Mouse (Mus musculus): ENCODE measurements around the gene Efnb2. TPM values are rescaled to one million over a fixed set of nuclear protein-coding genes. Genes with fewer than 3 reads are reported as not detected.
A peak's percentile ranks its signal among the peaks of the same experiment; 100 is the strongest.

The Efnb2 gene
- polyA plus RNA-seq, 1 experiment from 2014 or later, result 27.1 TPM

DNA sequence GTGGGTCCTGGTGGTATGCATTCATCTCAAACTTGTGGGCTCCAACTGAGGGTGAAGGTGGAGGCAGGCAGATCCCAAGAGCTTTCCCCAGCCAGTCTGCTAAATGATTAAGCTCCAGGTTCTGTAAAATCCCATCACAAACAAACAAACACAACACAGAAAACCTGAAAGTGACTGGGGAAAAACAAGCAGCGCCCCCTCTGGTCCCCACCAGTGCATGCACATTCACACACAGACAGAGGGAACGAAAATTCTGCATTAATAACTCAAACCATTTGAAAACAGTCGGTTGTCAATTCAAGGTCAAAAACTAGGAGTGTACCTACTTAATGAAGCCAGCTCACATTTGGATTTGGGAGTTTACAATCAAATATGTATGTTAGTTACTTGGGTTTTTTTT lies 17.2 kb upstream of the Efnb2 start:
- ATAC-seq (ENCODE audit: insufficient number of reproducible peaks, low FRiP score, low TSS enrichment, low read depth), result no peak
- Histone ChIP-seq H3K4me2 (replicated peaks) (no peak overlapping the region), H3K36me3 (peaks cover 57% of the 10 kb centered on the region), H3K4me1 (no peaks in the 10 kb centered on the region), H3K4me3 (replicated peaks) (no peak overlapping the region), H3K27me3 (no peaks in the 10 kb centered on the region), H3K9me3 (replicated peaks) (no peaks in the 10 kb centered on the region), H3K9ac (no peak overlapping the region), H3K27ac (replicated peaks) (no peak overlapping the region)
- WGBS, result 87% methylated on average over 3 of the region's 3 CpGs

DNA sequence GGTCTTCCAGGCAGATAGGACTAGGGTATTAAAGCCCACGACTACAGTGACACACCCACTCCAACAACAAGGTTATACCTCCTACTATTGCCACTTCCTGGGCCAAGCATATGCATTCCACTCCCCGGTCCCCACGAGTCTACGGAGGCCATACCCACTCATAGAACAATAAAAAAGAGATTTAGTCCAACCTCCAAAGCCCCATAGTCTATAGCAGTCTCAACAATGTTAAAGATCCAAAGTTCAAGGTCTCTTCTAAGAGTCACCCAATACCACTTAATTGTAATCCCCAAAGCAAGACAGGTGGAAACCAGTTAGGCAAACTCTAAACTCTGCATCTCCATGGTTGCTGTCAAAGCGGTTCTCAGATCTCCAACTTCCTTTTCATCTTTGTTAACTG lies 13.8 kb upstream of the Efnb2 start:
- Histone ChIP-seq H3K4me2 (replicated peaks) (no peak overlapping the region), H3K4me3 (replicated peaks) (no peak overlapping the region), H3K27me3 (no peaks in the 10 kb centered on the region), H3K4me1 (no peaks in the 10 kb centered on the region), H3K27ac (replicated peaks) (no peak overlapping the region), H3K9me3 (replicated peaks) (no peaks in the 10 kb centered on the region), H3K9ac (no peak overlapping the region), H3K36me3 (peaks cover 44% of the 10 kb centered on the region)
- ATAC-seq (ENCODE audit: insufficient number of reproducible peaks, low FRiP score, low TSS enrichment, low read depth), result no peak
- whole genome bisulfite sequencing, result 80% methylated on average over 5 of the region's 5 CpGs

DNA sequence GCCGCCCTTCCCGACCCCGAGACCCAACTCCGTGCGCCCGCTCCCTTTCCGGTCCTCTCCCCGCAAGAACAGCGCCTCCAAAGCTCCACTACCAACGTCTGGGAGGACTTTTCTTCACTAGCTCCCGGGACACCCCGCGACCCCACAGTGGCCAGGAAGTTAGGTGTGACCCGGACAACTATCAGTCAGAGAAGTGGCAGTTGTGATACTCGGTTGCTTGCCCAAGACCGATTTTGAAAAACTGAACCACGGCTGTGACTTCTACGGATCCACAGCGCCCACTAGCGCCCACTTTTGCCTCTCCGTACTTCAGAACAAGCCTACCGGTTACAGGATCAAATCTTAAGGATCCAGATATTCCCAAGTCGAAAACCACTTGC lies 707 bp upstream of the Efnb2 start:
- H3K9me3 ChIP-seq (replicated peaks), result no peaks in the 10 kb centered on the region
- peak overlapping the region; percentile 84 for H3K4me2 ChIP-seq (replicated peaks)
- peak overlapping the region; percentile 89 for H3K4me3 ChIP-seq (replicated peaks)
- peak overlapping the region; percentile 63 for H3K9ac ChIP-seq
- under 1% methylated on average over 23 of the region's 23 CpGs for WGBS
- peak; percentile 22 for ATAC-seq (ENCODE audit: insufficient number of reproducible peaks, low FRiP score, low TSS enrichment, low read depth)
- H3K4me1 ChIP-seq, result peaks cover 13% of the 10 kb centered on the region; the same call in 1 of the 2 replicates
- H3K27me3 ChIP-seq, result no peaks in the 10 kb centered on the region
- peak overlapping the region; percentile 83 for H3K27ac ChIP-seq (replicated peaks)
- H3K36me3 ChIP-seq, result no peaks in the 10 kb centered on the region

DNA sequence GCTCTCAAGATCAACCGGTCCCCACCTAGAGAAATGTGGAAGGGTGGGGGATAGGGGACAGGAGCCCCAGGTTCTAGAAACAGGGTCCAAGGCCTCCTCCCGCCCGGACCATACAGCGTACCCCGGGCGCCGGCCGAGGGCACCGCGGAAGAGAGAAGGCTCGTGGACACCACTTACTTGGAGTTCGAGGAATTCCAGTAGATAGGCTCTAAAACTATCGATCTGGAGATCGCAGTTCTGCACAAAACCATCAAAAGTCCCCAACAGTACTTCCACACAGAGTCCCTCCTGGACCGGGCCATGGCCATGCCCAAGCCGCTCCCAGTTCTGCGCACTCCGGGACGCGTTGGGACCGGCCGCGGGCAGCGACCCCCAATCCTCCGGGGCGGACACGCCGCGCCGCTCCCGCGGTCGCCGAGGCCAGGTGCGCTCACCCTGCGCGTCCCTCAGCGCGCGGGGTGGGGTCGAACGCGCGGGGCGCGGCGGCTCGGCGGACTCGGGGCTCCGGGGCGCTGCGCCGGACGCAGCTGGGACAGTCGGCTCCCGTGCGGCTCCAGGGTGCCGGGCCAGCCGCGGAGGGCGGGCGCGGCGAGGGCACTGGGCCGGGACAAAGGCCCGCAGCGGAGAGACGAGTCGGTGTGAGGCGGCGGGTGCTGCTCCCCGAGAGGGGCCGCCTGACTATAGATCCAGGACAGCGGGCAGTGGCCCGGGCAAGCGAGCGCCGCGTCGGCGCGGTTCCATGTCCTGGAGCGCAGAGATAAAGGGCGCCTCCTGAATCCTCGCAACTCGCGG lies 539 bp downstream of the Efnb2 start:
- Histone ChIP-seq H3K4me1 (peaks cover 26% of the 10 kb centered on the region), H3K9ac (peak overlapping the region; percentile 75), H3K4me3 (replicated peaks) (peak overlapping the region; percentile 89), H3K27ac (replicated peaks) (peak overlapping the region; percentile 89), H3K36me3 (no peaks in the 10 kb centered on the region), H3K4me2 (replicated peaks) (peak overlapping the region; percentile 84), H3K27me3 (no peaks in the 10 kb centered on the region), H3K9me3 (replicated peaks) (no peaks in the 10 kb centered on the region)
- WGBS, result under 1% methylated on average over 88 of the region's 88 CpGs
- peak; percentile 24 for ATAC-seq (ENCODE audit: insufficient number of reproducible peaks, low FRiP score, low TSS enrichment, low read depth)

DNA sequence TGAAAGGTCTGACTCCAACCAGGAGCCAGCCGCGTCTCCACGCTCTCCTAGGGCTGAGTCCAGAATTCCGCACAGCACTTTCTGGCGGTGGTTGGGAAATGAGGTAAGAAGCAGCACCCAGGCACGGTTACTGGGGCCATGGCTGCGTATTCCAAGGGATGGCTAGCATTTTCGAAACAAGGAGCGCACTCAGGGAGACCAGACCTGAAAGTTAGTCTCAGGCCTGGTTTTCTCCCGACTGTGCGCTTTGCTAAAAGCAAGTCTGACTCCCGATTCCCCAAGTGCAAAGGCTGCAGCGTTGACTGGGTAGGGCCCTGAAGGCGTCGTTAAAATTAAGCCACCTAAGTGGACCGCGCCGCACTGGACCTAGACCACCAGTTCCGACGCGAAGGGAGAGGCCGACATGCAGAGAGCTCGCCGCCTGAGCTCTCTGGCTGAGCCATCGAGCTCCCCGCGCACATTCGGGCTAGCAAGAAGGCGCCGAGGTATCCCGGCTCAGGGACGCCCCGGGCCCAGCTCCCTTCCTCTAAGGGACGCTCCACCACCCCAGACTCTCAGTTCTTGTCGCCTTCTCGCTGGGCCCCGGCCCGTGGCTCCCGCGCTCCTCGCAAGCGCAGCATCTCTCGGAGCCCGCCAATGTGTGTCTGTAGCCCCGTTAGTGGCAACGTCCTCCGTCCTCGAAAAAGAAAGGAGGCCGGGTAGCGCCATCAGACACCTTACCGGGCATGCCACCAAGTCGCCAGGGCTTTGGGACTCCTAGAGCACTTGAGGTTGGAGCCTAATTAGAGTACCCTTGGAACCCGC lies 1.3 kb downstream of the Efnb2 start:
- Histone ChIP-seq H3K4me3 (replicated peaks) (peak overlapping the region; percentile 89), H3K27me3 (no peaks in the 10 kb centered on the region), H3K9ac (peak overlapping the region; percentile 75), H3K4me1 (peaks cover 32% of the 10 kb centered on the region), H3K4me2 (replicated peaks) (peak overlapping the region; percentile 84), H3K36me3 (no peaks in the 10 kb centered on the region), H3K27ac (replicated peaks) (peak overlapping the region; percentile 89), H3K9me3 (replicated peaks) (no peaks in the 10 kb centered on the region)
- no peak for ATAC-seq (ENCODE audit: insufficient number of reproducible peaks, low FRiP score, low TSS enrichment, low read depth)
- under 1% methylated on average over 53 of the region's 53 CpGs for WGBS

DNA sequence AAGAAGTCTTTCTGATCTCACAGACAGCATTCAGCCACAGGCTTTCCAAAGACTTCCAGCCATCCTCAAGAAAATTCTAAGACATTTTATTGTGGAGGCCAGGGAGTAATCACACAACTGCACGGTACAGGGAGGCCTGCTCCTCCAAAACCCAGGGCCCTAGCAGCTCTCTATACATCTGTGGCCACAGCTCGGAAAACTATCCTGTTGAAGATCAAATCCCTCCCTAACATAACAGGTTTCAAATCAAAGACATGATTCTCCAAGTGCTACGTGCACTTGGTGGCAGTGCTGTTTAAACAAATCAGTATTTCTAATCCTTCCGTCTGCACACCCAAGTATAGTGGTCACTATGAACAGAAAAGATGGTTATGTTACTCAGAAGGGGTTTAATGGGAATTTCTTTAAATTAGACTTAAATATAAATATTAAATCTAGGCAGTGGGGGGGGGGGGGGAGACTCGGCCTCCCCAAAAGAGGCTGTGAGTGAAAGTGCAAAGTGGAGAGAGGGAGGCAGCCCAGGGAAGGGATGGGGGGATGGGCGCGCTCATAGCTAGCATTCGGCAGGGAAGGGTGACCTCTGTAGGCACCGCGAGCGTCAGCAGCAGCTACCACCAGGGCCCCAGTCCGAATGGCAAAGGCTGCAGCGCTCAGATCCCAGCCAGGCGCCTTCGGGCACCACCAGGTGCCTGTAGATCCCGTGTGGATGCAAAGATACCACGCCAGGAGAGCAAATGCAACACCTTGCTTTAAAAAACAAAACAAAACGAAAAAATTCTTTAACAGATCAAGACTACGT lies 2.4 kb downstream of the Efnb2 start:
- Histone ChIP-seq H3K27ac (replicated peaks) (peak overlapping the region; percentile 89), H3K9ac (peak overlapping the region; percentile 75), H3K4me3 (replicated peaks) (peak overlapping the region; percentile 89), H3K36me3 (no peaks in the 10 kb centered on the region), H3K4me2 (replicated peaks) (peak overlapping the region; percentile 84), H3K27me3 (no peaks in the 10 kb centered on the region), H3K4me1 (peaks cover 43% of the 10 kb centered on the region), H3K9me3 (replicated peaks) (no peaks in the 10 kb centered on the region)
- peak; percentile 64 for ATAC-seq (ENCODE audit: insufficient number of reproducible peaks, low FRiP score, low TSS enrichment, low read depth)
- 3% methylated on average over 19 of the region's 19 CpGs for WGBS

DNA sequence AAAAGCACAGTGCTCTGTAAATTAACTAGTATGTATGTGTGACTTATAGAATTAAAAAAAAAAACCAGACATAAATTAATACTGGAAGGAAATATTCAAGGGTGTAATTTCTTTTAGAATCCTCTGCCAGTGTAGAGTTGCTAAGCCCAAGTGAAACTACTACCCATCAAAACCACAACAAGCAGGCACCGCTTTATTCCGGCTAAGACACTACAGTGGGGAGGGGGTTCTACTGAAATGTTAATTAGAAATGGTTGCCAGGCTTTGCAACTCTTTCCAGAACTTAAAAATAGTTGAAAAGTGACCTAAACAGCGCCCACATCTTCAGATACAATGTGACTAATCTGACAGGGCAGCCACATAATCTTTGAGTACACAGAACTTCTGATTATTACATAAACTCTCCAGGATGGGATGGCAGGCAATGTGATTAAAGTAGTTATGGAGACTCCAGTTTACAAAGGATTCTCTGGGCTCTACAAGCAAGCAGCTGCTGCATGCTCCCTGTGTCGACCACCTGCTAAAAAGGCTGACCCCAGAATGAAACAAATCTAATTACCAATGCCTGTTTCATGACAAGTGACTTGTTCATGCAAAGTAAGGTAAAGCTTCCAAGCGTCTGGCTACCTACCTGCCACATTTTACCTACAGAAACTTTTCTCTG lies 3.2 kb downstream of the Efnb2 start:
- peak overlapping the region; percentile 84 for H3K4me2 ChIP-seq (replicated peaks)
- H3K4me3 ChIP-seq (replicated peaks), result peak overlapping the region; percentile 89
- 0 out of 2 replicates have a peak overlapping the region, but pooled peaks have one; percentile 23 for H3K9ac ChIP-seq
- peaks cover 50% of the 10 kb centered on the region for H3K4me1 ChIP-seq
- 24% methylated on average over 5 of the region's 5 CpGs for WGBS
- H3K36me3 ChIP-seq, result no peaks in the 10 kb centered on the region
- no peak for ATAC-seq (ENCODE audit: insufficient number of reproducible peaks, low FRiP score, low TSS enrichment, low read depth)
- peak overlapping the region; percentile 89 for H3K27ac ChIP-seq (replicated peaks)
- no peaks in the 10 kb centered on the region for H3K9me3 ChIP-seq (replicated peaks)
- H3K27me3 ChIP-seq, result no peaks in the 10 kb centered on the region

DNA sequence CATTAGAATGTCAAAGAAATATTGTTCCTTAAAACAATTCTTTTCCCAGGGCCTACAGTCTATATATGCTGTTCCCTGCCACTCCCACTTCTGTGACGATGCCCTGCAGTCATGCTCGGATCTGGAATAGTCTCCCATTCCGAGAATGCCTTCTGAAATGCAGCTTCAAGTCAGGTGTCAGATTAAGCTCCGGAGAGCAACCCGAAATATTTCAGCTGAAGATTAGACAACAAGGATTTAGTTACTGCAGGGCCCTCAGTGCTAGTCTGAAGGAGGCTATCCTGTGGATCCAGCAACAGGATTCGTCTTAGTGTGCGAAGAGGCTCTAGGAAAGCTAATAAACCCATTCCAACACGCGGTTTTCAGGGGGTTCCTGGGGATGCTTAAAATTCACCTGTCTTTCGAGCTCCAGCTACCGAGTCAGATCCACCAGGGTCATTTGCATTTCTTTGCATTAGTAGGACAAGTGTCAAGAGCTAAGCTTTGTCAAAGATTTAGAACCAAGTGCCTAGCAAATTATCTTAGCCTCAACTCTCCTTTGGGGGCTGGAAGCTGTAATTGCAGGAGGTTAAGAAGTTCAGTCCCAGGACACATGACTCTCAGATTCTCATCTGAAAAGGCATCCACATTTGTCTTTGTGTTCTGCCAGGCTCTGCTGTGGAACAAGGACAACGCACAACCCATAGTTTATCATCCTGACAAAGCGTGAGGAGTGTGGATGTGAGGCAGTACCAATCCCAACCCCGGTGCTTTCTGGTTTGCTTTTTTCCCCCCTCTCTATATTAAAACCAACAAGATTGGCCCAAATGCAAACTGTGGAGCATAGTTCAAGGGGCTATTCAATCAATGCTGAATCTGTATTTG lies 4.2 kb downstream of the Efnb2 start:
- Histone ChIP-seq H3K27ac (replicated peaks) (peak overlapping the region; percentile 18), H3K4me1 (peaks cover 60% of the 10 kb centered on the region), H3K4me3 (replicated peaks) (peak overlapping the region; percentile 89), H3K9ac (no peak overlapping the region), H3K27me3 (no peaks in the 10 kb centered on the region), H3K36me3 (no peaks in the 10 kb centered on the region), H3K9me3 (replicated peaks) (no peaks in the 10 kb centered on the region), H3K4me2 (replicated peaks) (peak overlapping the region; percentile 84)
- 22% methylated on average over 14 of the region's 14 CpGs for WGBS
- no peak for ATAC-seq (ENCODE audit: insufficient number of reproducible peaks, low FRiP score, low TSS enrichment, low read depth)

DNA sequence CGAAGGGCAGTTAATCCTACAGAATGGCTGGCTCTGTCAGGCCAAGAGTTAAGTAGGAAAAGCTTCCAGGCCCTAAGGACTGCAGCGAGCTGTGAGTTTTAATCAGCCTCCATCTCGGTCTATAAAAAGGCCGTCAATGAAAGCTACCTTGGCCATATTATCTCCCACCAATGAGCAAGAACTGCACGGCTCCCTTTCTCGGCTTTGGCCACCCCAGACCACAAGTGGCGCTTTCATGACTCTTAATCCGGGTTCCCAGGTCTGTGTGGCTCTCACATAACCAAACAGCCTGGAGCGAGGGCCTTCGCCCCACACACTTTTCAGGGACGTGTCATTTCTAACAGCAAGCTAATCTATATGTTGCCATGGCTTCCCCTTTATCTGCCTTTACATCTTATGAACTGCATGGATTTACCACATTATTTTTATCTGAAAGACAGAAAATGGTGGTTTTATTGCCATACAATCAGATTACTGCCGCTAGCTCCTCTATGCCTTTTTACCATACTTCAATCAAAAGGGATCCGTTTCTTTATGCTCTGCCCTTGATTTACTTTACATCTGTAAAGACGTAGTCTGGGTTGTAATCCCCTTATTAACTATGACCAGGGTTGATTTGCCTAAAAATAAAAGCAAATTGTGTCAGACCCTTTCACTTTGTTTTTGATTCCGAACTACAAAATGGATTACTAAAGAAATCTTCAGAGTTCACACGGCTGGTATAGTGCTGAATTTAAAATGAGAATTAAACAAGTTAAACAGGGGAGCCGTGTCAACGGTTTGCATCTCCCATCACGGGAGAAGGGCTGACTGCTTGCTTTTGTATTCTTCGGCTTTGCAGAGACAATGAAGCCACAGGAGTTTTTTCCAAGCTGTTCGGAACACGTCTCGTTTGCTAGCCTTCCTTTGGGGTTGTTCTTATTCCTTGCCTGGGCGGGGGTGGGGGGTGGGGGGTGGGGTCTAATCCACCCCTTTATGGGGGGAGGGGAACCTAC lies 5.4 kb downstream of the Efnb2 start:
- peaks cover 69% of the 10 kb centered on the region for H3K4me1 ChIP-seq
- H3K4me2 ChIP-seq (replicated peaks), result peak overlapping the region; percentile 84
- no peak overlapping the region for H3K27ac ChIP-seq (replicated peaks)
- no peaks in the 10 kb centered on the region for H3K36me3 ChIP-seq
- 33% methylated on average over 24 of the region's 24 CpGs for WGBS
- H3K4me3 ChIP-seq (replicated peaks), result peak overlapping the region; percentile 89
- H3K27me3 ChIP-seq, result no peaks in the 10 kb centered on the region
- no peak for ATAC-seq (ENCODE audit: insufficient number of reproducible peaks, low FRiP score, low TSS enrichment, low read depth)
- H3K9me3 ChIP-seq (replicated peaks), result no peaks in the 10 kb centered on the region
- no peak overlapping the region for H3K9ac ChIP-seq

All from embryonic facial prominence, embryonic 15.5 days (tissue).